Mouse (Mus musculus) forebrain, embryonic 15.5 days (tissue): ENCODE measurements around the gene Timm29. TPM values are rescaled to one million over a fixed set of nuclear protein-coding genes. Genes with fewer than 3 reads are reported as not detected.

Experiments used
- ATAC-seq: fragments of 200-750 bp; cut with Nextera tagmentation; replicated peaks from 2 replicates; pipeline ENCODE4 v1.8.0; 2017; ENCODE audit warnings: mild to moderate bottlenecking, moderate TSS enrichment, moderate library complexity
- H3K27ac ChIP-seq: fragments of 300-500 bp; sonication (generic); replicated peaks from 2 replicates; pipeline ENCODE4 v1.5.1; 2015; ENCODE audit warnings: mild to moderate bottlenecking, inconsistent platforms
- H3K27me3 ChIP-seq: fragments of 300-500 bp; sonication (generic); 2 replicates; pipeline ENCODE4 v1.6.1; 2015; ENCODE audit warnings: inconsistent platforms
- H3K36me3 ChIP-seq: fragments of 300-500 bp; sonication (generic); 2 replicates; pipeline ENCODE4 v1.6.1; 2015; ENCODE audit warnings: mild to moderate bottlenecking, inconsistent platforms
- H3K4me1 ChIP-seq: fragments of 300-500 bp; sonication (generic); 2 replicates; pipeline ENCODE4 v1.6.1; 2015; ENCODE audit warnings: inconsistent platforms
- H3K4me2 ChIP-seq: fragments of 300-500 bp; sonication (generic); replicated peaks from 2 replicates; pipeline ENCODE4 v1.6.1; 2015; ENCODE audit warnings: mild to moderate bottlenecking, inconsistent platforms
- H3K4me3 ChIP-seq: fragments of 300-500 bp; sonication (generic); 2 replicates; pipeline ENCODE4 v1.5.1; 2015; ENCODE audit warnings: mild to moderate bottlenecking, inconsistent platforms
- H3K9ac ChIP-seq: fragments of 300-500 bp; sonication (generic); replicated peaks from 2 replicates; pipeline ENCODE4 v1.6.1; 2015; ENCODE audit warnings: mild to moderate bottlenecking, inconsistent platforms
- H3K9me3 ChIP-seq: fragments of 300-500 bp; sonication (generic); 2 replicates; pipeline ENCODE4 v1.6.1; 2016; ENCODE audit warnings: inconsistent platforms
- WGBS: fragments of 180-500 bp; shearing (Covaris S2); methylation state at CpG from one replicate; pipeline ENCODE4 v1.1.7; 2015; ENCODE audit warnings: mixed read lengths; 5-methylcytosine and 5-hydroxymethylcytosine counted together
- polyA plus RNA-seq: library from polyadenylated mRNA; unstranded; fragments of >200 nt; fragmentation: Nextera tagmentation; extraction: Ambion mirVana; gene quantifications from 2 replicates; pipeline ENCODE4 v1.2.1, GENCODE M21; 2015

Timm29 gene
- polyA plus RNA-seq, 1 experiment from 2014 or later: 61.2 TPM

DNA sequence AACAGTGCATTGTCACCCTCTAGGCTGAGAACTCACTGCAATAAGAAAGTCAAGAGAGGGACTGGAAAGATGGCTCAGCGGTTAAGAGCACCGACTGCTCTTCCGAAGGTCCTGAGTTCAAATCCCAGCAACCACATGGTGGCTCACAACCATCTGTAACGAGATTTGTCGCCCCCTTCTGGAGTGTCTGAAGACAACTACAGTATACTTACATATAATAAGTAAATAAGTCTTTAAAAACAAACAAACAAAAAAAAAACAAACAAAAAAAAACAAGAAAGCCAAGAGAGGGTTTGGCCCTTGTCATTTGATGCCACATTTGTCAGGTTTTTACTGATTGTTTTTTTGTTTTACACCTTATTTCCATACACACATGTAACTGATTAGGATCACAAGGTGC is 11.6 kb downstream of the Timm29 start:
- ATAC-seq: no peak

GRCm38 (mm10) chr9:21605865-21606264 is 13.3 kb downstream of the Timm29 start:
- no peak overlapping the region for H3K4me2 ChIP-seq
- WGBS: 64% methylated on average over 5 of the region's 5 CpGs
- H3K27me3 ChIP-seq: no peaks in the 10 kb centered on the region
- H3K27ac ChIP-seq: no peak overlapping the region
- H3K9me3 ChIP-seq: no peaks in the 10 kb centered on the region
- ATAC-seq: no peak
- H3K4me1 ChIP-seq: no peaks in the 10 kb centered on the region
- H3K9ac ChIP-seq: no peak overlapping the region
- no peaks in the 10 kb centered on the region for H3K36me3 ChIP-seq
- H3K4me3 ChIP-seq: no peak overlapping the region

More for the DNA sequence above, 11.6 kb downstream of the Timm29 start:
- 70% methylated on average over 5 of the region's 5 CpGs for WGBS
- H3K9me3 ChIP-seq: no peaks in the 10 kb centered on the region
- H3K27ac ChIP-seq: no peak overlapping the region
- no peak overlapping the region for H3K4me3 ChIP-seq
- H3K4me2 ChIP-seq: no peak overlapping the region
- no peak overlapping the region for H3K9ac ChIP-seq
- H3K4me1 ChIP-seq: no peaks in the 10 kb centered on the region
- no peaks in the 10 kb centered on the region for H3K36me3 ChIP-seq
- H3K27me3 ChIP-seq: no peaks in the 10 kb centered on the region

DNA sequence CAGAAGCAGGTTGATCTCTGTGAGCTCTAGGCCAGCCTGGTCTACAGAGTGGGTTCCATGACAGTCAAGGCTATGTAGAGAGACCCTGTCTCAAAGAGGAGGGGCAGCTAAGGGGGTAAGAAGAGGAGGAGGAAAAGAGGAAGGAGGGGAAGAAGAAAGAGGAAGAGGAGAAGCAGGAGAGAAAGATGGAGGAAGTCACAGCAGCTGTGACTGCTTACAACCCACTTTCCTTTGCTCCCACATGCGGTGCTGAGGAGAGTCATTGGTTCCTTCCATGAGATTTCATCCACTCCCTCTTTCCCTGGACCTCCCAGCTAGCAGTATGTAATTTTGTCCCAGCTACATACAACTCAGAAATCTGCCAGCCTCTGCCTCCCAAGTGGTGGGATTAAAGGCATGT is 14.1 kb downstream of the Timm29 start:
- Histone ChIP-seq H3K4me2 (no peak overlapping the region), H3K4me3 (no peak overlapping the region), H3K27me3 (no peaks in the 10 kb centered on the region), H3K27ac (no peak overlapping the region), H3K9me3 (no peaks in the 10 kb centered on the region), H3K9ac (no peak overlapping the region), H3K4me1 (no peaks in the 10 kb centered on the region), H3K36me3 (no peaks in the 10 kb centered on the region)
- ATAC-seq: no peak
- WGBS: 89% methylated on average over 1 of the region's 1 CpGs

- Histone ChIP-seq H3K36me3 (no peaks in the 10 kb centered on the region), H3K27ac (no peak overlapping the region), H3K4me1 (peaks cover 3% of the 10 kb centered on the region; the same call in 1 of the 2 replicates), H3K4me3 (no peak overlapping the region), H3K9ac (no peak overlapping the region), H3K27me3 (no peaks in the 10 kb centered on the region), H3K4me2 (no peak overlapping the region), H3K9me3 (no peaks in the 10 kb centered on the region)
- 90% methylated on average over 1 of the region's 1 CpGs for WGBS
- no peak for ATAC-seq
These were observed 17.3 kb downstream of the Timm29 start for GRCm38 (mm10) chr9:21609861-21610260.

DNA sequence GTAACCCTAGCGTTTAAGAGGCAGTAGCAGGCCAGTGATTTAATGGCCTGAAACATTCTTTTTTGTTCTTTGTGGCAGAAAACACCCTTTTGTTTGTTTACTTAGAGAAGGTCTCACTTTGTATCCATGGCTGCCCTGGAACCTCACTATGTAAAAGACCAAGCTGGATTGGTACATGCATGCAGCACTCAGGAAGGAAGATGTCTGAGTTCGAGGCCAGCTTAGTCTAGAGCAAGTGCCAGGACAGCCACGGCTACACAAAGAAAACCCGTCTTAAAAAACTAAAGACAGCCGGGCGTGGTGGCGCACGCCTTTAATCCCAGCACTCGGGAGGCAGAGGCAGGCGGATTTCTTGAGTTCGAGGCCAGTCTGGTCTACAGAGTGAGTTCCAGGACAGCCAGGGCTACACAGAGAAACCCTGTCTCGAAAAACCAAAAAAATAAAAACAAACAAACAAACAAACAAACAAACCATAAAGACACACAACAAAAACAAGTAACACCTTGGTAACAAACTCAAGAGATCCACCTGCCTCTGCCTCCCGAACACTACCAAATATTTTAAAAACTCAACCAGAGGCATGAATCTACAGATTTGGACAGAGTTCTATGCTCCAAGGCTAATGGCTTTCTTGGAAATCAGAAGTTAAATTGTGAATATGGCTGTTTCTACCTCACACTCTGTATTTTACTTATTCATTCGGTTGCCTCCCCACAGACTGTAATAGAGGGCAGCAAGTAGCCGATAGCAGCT is 22.5 kb downstream of the Timm29 start:
- ATAC-seq: no peak
- Histone ChIP-seq H3K4me1 (peaks cover 32% of the 10 kb centered on the region), H3K9me3 (no peaks in the 10 kb centered on the region), H3K36me3 (no peaks in the 10 kb centered on the region), H3K4me2 (peak overlapping the region; percentile 50), H3K4me3 (peak overlapping the region; percentile 62), H3K27me3 (no peaks in the 10 kb centered on the region), H3K9ac (peak overlapping the region; percentile 65), H3K27ac (peak overlapping the region; percentile 98)
- WGBS: 76% methylated on average over 15 of the region's 15 CpGs

GRCm38 (mm10) chr9:21615617-21616231 is 23.2 kb downstream of the Timm29 start, which contains the start of gene Smarca4:
TSS of gene Smarca4 (plus strand) at chr9:21616169.
- under 1% methylated on average over 45 of the region's 45 CpGs for WGBS
- H3K4me2 ChIP-seq: peak within 1 kb of the TSS; percentile 70
- no peaks in the 10 kb centered on the region for H3K9me3 ChIP-seq
- no peaks in the 10 kb centered on the region for H3K27me3 ChIP-seq
- peak within 1 kb of the TSS; percentile 91 for H3K9ac ChIP-seq
- ATAC-seq: peak; percentile 95
- H3K36me3 ChIP-seq: no peaks in the 10 kb centered on the region
- peak within 1 kb of the TSS; percentile 62 for H3K4me3 ChIP-seq
- H3K27ac ChIP-seq: peak within 1 kb of the TSS; percentile 98
- H3K4me1 ChIP-seq: peaks cover 38% of the 10 kb centered on the region

DNA sequence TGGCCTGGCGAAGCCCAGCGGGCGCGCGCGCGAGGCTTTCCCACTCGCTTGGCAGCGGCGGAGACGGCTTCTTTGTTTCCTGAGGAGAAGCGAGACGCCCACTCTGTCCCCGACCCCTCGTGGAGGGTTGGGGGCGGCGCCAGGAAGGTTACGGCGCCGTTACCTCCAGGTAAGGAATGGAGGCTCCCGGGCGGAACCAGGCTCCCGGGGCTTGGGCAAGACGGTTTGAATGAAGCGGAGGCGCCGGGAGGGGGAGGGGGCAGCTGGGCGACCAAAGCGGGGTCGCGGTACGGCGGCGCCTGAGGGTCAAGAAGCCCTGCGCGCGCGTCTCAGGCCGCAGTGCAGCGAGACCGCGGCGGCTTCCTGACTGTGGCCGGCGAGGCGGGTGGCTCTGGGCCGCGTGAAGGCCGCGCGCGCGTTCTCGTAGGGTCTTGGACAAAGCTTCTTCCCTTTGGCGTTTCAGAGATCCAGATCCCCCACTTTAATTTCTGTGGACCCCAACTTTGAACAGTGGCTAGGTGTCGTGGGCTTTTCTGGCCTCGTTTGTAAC is 23.8 kb downstream of the Timm29 start:
- Histone ChIP-seq H3K27ac (peak overlapping the region; percentile 98), H3K36me3 (no peaks in the 10 kb centered on the region), H3K4me1 (peaks cover 42% of the 10 kb centered on the region), H3K4me3 (peak overlapping the region; percentile 62), H3K27me3 (no peaks in the 10 kb centered on the region), H3K9ac (peak overlapping the region; percentile 91), H3K4me2 (peak overlapping the region; percentile 70), H3K9me3 (no peaks in the 10 kb centered on the region)
- WGBS: under 1% methylated on average over 56 of the region's 57 CpGs
- ATAC-seq: peak; percentile 84

DNA sequence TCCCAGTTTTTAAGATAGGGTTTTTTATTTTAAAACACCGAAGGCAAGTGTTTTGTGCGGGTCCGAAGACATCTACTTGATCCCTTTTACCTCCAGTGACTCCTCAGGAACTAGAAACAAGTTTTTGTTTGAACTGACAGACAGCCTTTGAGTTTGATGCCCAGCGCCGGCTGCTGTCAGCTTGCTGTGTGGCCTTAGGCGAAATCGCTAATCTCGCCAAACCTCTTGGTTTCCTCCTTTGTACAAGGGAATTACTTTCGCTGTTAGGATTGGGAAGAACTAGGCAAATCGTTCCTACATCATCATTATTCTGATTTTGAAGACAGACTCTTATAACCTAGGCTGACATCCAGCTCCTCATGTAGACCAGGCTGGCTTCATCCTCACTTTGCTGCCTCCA is 24.5 kb downstream of the Timm29 start:
- peak overlapping the region; percentile 70 for H3K4me2 ChIP-seq
- under 1% methylated on average over 10 of the region's 10 CpGs for WGBS
- no peak for ATAC-seq

GRCm38 (mm10) chr9:21620229-21620628 is 27.7 kb downstream of the Timm29 start:
- H3K4me3 ChIP-seq: no peak overlapping the region
- H3K27ac ChIP-seq: no peak overlapping the region
- H3K9me3 ChIP-seq: no peaks in the 10 kb centered on the region
- H3K27me3 ChIP-seq: no peaks in the 10 kb centered on the region
- H3K4me1 ChIP-seq: peaks cover 49% of the 10 kb centered on the region
- no peak overlapping the region for H3K4me2 ChIP-seq
- H3K36me3 ChIP-seq: no peaks in the 10 kb centered on the region
- WGBS: 83% methylated on average over 4 of the region's 4 CpGs
- no peak overlapping the region for H3K9ac ChIP-seq
- no peak for ATAC-seq

More for the DNA sequence above, 24.5 kb downstream of the Timm29 start:
- Histone ChIP-seq H3K27me3 (no peaks in the 10 kb centered on the region), H3K9me3 (no peaks in the 10 kb centered on the region), H3K36me3 (no peaks in the 10 kb centered on the region), H3K27ac (peak overlapping the region; percentile 98), H3K4me1 (peaks cover 42% of the 10 kb centered on the region), H3K9ac (peak overlapping the region; percentile 91), H3K4me3 (peak overlapping the region; percentile 62)

GRCm38 (mm10) chr9:21622676-21623075 is 30.2 kb downstream of the Timm29 start:
- H3K27me3 ChIP-seq: no peaks in the 10 kb centered on the region
- peaks cover 48% of the 10 kb centered on the region for H3K4me1 ChIP-seq
- WGBS: 92% methylated on average over 1 of the region's 1 CpGs
- ATAC-seq: no peak
- no peaks in the 10 kb centered on the region for H3K9me3 ChIP-seq
- no peak overlapping the region for H3K4me2 ChIP-seq
- no peak overlapping the region for H3K9ac ChIP-seq
- H3K4me3 ChIP-seq: no peak overlapping the region
- H3K27ac ChIP-seq: no peak overlapping the region
- H3K36me3 ChIP-seq: no peaks in the 10 kb centered on the region

DNA sequence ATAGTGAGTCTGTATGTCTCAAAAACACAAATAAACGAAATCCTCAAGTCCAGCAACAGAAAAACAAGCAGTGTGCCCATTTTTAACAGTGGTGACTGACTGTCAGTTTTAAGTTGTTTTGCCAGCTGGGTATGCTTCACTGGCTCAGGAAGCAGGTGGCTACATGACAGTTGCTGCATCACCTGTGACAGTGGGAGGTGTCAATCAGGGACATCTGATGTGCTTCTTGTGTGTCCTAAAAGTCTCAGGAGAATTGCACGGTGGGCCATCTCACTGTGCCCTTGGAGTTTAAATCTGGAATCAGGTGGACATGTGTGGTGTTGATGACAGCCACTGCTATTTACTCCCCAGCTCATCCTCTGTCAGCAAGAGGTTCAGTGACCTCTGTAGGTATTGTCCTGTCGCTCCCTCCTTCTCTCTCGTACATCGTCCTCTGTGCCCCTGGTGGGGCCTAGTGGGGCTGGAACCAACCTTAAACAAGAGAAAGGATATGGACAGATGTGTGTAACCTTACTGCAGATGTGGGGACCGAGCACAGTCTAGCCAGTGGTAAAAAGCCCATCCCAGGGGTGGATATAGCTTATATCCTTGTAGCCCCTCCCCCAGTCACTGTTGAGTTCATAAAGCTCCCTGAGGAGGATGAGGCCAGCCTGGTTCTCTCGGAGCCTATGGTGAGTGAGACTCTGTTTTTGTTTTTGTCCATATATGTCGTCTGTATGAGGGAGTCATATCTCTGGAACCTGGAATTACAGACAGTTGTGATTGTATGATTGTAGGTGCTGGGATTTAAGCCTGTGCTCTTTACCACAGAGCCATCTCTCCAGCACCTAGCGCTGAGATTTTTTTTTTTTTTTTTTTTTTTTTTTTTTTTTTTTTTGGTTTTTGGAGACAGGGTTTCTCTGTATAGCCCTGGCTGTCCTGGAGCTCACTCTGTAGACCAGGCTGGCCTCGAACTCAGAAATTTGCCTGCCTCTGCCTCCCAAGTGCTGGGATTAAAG is 33.1 kb downstream of the Timm29 start:
- H3K4me3 ChIP-seq: no peak overlapping the region

More for the DNA sequence above, 33.1 kb downstream of the Timm29 start:
- ATAC-seq: no peak
- no peaks in the 10 kb centered on the region for H3K27me3 ChIP-seq
- WGBS: 86% methylated on average over 10 of the region's 10 CpGs
- peaks cover 24% of the 10 kb centered on the region for H3K4me1 ChIP-seq
- no peak overlapping the region for H3K9ac ChIP-seq
- no peaks in the 10 kb centered on the region for H3K9me3 ChIP-seq
- H3K36me3 ChIP-seq: no peaks in the 10 kb centered on the region
- H3K27ac ChIP-seq: no peak overlapping the region
- no peak overlapping the region for H3K4me2 ChIP-seq
